Mouse (Mus musculus) embryo, embryonic 11.5 days (tissue): ENCODE measurements around the gene Vmn2r115.
"Not testable (repeated sequence)": the region's sequence is repeated elsewhere in the genome, so short reads cannot be mapped to it uniquely, and the experiment has no call there.

Experiments used
- DNase-seq: peaks from one replicate; pipeline ENCODE4 v3.0.0-alpha.2; 2012; ENCODE audit warnings: low read depth, low spot score

Vmn2r115 gene

GRCm38 (mm10) chr17:23343441-23343840 lies at the start of gene Vmn2r115:
Vmn2r115 (plus strand) TSS chr17:23343741.
- not testable (repeated sequence) for DNase-seq

GRCm38 (mm10) chr17:23312437-23312836 lies 31.1 kb upstream of the Vmn2r115 start, which contains the start of gene Vmn2r114:
Vmn2r114 (minus strand) TSS chr17:23312537.
- not testable (repeated sequence) for DNase-seq

- no peak for DNase-seq
Measured at GRCm38 (mm10) chr17:23330657-23331056, 12.9 kb upstream of the Vmn2r115 start.

GRCm38 (mm10) chr17:23351644-23352043 lies 8.1 kb downstream of the Vmn2r115 start:
- no peak for DNase-seq

- not testable (repeated sequence) for DNase-seq
Measured at GRCm38 (mm10) chr17:23384304-23384703, 40.8 kb downstream of the Vmn2r115 start, which contains the start of gene Vmn2r116. Vmn2r116 (plus strand) TSS chr17:23384604.
